Comparison of ENCODE assay signal across 10 mouse cellular contexts in the genomic region with DNA sequence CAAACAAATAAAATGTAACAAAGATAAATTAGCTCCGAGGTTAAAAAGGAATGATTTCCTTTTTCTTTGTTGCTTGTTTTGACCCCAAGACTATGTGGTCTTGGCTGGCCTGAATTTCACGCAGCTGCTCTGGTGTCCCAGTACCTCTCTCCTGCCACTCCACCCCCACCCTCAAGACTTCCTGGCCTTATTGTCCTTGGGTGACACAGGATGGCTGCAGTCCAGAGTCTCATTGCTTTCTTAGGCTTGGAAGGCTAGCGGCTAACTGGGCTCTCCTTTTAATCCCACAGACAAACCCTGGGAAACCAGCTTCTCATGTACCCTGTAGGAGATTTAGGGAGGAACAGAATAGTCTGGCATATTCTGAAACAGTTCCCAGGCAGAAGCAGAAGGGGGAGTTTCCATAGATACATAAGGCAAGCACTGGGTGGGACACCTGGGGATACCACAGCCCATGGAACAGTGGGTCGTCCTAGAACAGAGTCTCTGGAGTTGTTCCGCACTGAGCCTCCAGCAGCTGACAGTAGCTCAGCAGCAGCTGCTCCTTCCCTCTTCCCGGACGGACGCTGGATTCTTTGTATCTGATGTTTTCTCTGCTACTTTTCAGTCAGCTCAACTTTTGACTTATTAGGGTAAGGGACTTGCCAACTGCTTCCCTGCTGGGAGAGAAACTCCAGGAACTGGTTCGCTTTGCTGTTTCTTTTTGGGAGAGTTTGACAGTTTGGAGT. TPM values are rescaled to one million over a fixed set of nuclear protein-coding genes. Genes with fewer than 3 reads are reported as not detected.
DNase-seq lines count a peak whose midpoint lies in the region; ATAC-seq and TF ChIP-seq lines count a peak whose summit lies in the region.
"Had no signal": no experiment of that assay in that cellular context is flagged by ENCODE, and none has a peak within 500 bp of the region (broad histone marks: within the 10 kb centered on the region; RNA-seq: fewer than 3 reads in every experiment).

No protein-coding gene starts in this region.

- H3K36me3 ChIP-seq in hindbrain, embryonic 16.5 days (ENCODE audit: control insufficient read depth, insufficient read depth, low read length) = no peaks in the 10 kb centered on the region
- H3K36me3 ChIP-seq in hindbrain, embryonic 14.5 days (replicated peaks; ENCODE audit: control insufficient read depth, insufficient read depth) = no peaks in the 10 kb centered on the region
- H3K36me3 ChIP-seq in heart, embryonic 13.5 days = no peaks in the 10 kb centered on the region
- no peaks in the 10 kb centered on the region for H3K36me3 ChIP-seq in lung, embryonic 14.5 days (ENCODE audit: insufficient read depth)
- H3K36me3 ChIP-seq in liver, embryonic 12.5 days = no peaks in the 10 kb centered on the region
- H3K36me3 ChIP-seq: midbrain, embryonic 12.5 days had no signal

- no peak overlapping the region; the same call in 1 of the 2 replicates for H3K9ac ChIP-seq in hindbrain, embryonic 16.5 days (ENCODE audit: low read depth, low read length)
- H3K9ac ChIP-seq in hindbrain, embryonic 14.5 days = no peak overlapping the region
- peak overlapping the region; percentile 44; the same call in 1 of the 2 replicates for H3K9ac ChIP-seq in heart, embryonic 13.5 days
- no peak overlapping the region; the same call in 1 of the 2 replicates for H3K9ac ChIP-seq in lung, embryonic 14.5 days
- H3K9ac ChIP-seq in liver, embryonic 12.5 days = no peak overlapping the region
- H3K9ac ChIP-seq: forebrain, postnatal 0 days; midbrain, embryonic 12.5 days had no signal

- no peak for TF ChIP-seq CTCF in lung, embryonic 14.5 days (IDR thresholded peaks at IDR 0.05; ENCODE audit: low read depth)

- H3K4me2 ChIP-seq in hindbrain, embryonic 16.5 days (ENCODE audit: low read length) = peak overlapping the region; percentile 7; the same call in 1 of the 2 replicates
- no peak overlapping the region for H3K4me2 ChIP-seq in hindbrain, embryonic 14.5 days (replicated peaks)
- 0 out of 2 replicates have a peak overlapping the region, but pooled peaks have one; percentile 7 for H3K4me2 ChIP-seq in heart, embryonic 13.5 days
- H3K4me2 ChIP-seq in lung, embryonic 14.5 days = no peak overlapping the region
- H3K4me2 ChIP-seq in liver, embryonic 12.5 days = no peak overlapping the region
- H3K4me2 ChIP-seq: midbrain, embryonic 12.5 days had no signal

- peaks cover 5% of the 10 kb centered on the region; the same call in 1 of the 2 replicates for H3K4me1 ChIP-seq in hindbrain, embryonic 16.5 days (ENCODE audit: control insufficient read depth, insufficient read depth, low read depth, low read length)
- no peaks in the 10 kb centered on the region for H3K4me1 ChIP-seq in hindbrain, embryonic 14.5 days (replicated peaks; ENCODE audit: control insufficient read depth, insufficient read depth, low read length)
- peaks cover 25% of the 10 kb centered on the region for H3K4me1 ChIP-seq in heart, embryonic 13.5 days
- peaks cover 6% of the 10 kb centered on the region; the same call in 1 of the 2 replicates for H3K4me1 ChIP-seq in lung, embryonic 14.5 days (ENCODE audit: insufficient read depth)
- H3K4me1 ChIP-seq in liver, embryonic 12.5 days = 0 out of 2 replicates have a peak, but pooled peaks cover 4% of the 10 kb centered on the region

- H3K4me3 ChIP-seq in hindbrain, embryonic 16.5 days (ENCODE audit: low read length) = no peak overlapping the region
- no peak overlapping the region for H3K4me3 ChIP-seq in hindbrain, embryonic 14.5 days (replicated peaks; ENCODE audit: low read length)
- H3K4me3 ChIP-seq in heart, embryonic 13.5 days = no peak overlapping the region
- H3K4me3 ChIP-seq in lung, embryonic 14.5 days (ENCODE audit: low read depth, low read length) = no peak overlapping the region
- no peak overlapping the region for H3K4me3 ChIP-seq in liver, embryonic 12.5 days
- H3K4me3 ChIP-seq: midbrain, embryonic 12.5 days had no signal

- ATAC-seq in hindbrain, embryonic 16.5 days = 0 out of 2 replicates have a peak, but pooled peaks have one; percentile 42
- ATAC-seq in hindbrain, embryonic 14.5 days (ENCODE audit: low FRiP score) = no peak
- no peak for ATAC-seq in heart, embryonic 13.5 days (ENCODE audit: extremely low read depth, insufficient number of reproducible peaks, low FRiP score, low TSS enrichment)
- no peak for ATAC-seq in lung, embryonic 14.5 days (ENCODE audit: insufficient read depth)
- ATAC-seq in liver, embryonic 12.5 days = no peak
- ATAC-seq: forebrain, postnatal 0 days had no signal

- no peaks in the 10 kb centered on the region for H3K9me3 ChIP-seq in hindbrain, embryonic 16.5 days (ENCODE audit: control insufficient read depth, low read length)
- H3K9me3 ChIP-seq in hindbrain, embryonic 14.5 days (ENCODE audit: control insufficient read depth, low read length) = no peaks in the 10 kb centered on the region
- H3K9me3 ChIP-seq in heart, embryonic 13.5 days = no peaks in the 10 kb centered on the region
- no peaks in the 10 kb centered on the region for H3K9me3 ChIP-seq in lung, embryonic 14.5 days (ENCODE audit: low read depth, low read length)
- peaks cover 3% of the 10 kb centered on the region; the same call in 1 of the 2 replicates for H3K9me3 ChIP-seq in liver, embryonic 12.5 days (replicated peaks)
- H3K9me3 ChIP-seq: midbrain, embryonic 12.5 days had no signal

- WGBS in hindbrain, embryonic 16.5 days = 26% methylated on average over 9 of the region's 9 CpGs
- WGBS in hindbrain, embryonic 14.5 days = 35% methylated on average over 9 of the region's 9 CpGs
- 30% methylated on average over 9 of the region's 9 CpGs for WGBS in heart, embryonic 13.5 days
- 29% methylated on average over 9 of the region's 9 CpGs for WGBS in lung, embryonic 14.5 days
- 42% methylated on average over 9 of the region's 9 CpGs for WGBS in liver, embryonic 12.5 days (ENCODE audit: insufficient replicate concordance)

- H3K27me3 ChIP-seq in hindbrain, embryonic 16.5 days (replicated peaks; ENCODE audit: control insufficient read depth, insufficient read depth, low read length) = no peaks in the 10 kb centered on the region
- no peaks in the 10 kb centered on the region for H3K27me3 ChIP-seq in hindbrain, embryonic 14.5 days (ENCODE audit: control insufficient read depth, insufficient read depth, low read length)
- H3K27me3 ChIP-seq in heart, embryonic 13.5 days (replicated peaks) = no peaks in the 10 kb centered on the region
- no peaks in the 10 kb centered on the region for H3K27me3 ChIP-seq in lung, embryonic 14.5 days (ENCODE audit: insufficient read depth, low read length)
- H3K27me3 ChIP-seq in liver, embryonic 12.5 days (replicated peaks) = peaks cover 33% of the 10 kb centered on the region
- H3K27me3 ChIP-seq: midbrain, embryonic 12.5 days had no signal

- DNase-seq in hindbrain, embryonic 14.5 days (ENCODE audit: low spot score) = no peak
- DNase-seq in adipocyte (ENCODE audit: low spot score) = peak; percentile 78
- peak; percentile 30 for DNase-seq in lung, embryonic 14.5 days
- no peak for DNase-seq in thymus, postnatal 36 days
- no peak for DNase-seq in frontal cortex, postnatal 14 days (ENCODE audit: low spot score in 2 of 2)
- DNase-seq: forebrain, postnatal 0 days had no signal

- peak overlapping the region; percentile 48 for H3K27ac ChIP-seq in hindbrain, embryonic 16.5 days (ENCODE audit: low read depth, low read length)
- H3K27ac ChIP-seq in hindbrain, embryonic 14.5 days = no peak overlapping the region
- peak overlapping the region; percentile 26; the same call in 1 of the 2 replicates for H3K27ac ChIP-seq in heart, embryonic 13.5 days (replicated peaks)
- no peak overlapping the region for H3K27ac ChIP-seq in lung, embryonic 14.5 days (ENCODE audit: low read depth)
- no peak overlapping the region for H3K27ac ChIP-seq in liver, embryonic 12.5 days
- H3K27ac ChIP-seq: midbrain, embryonic 12.5 days had no signal

RNA-seq across cellular contexts. Expression of gene Ubtf, which starts 15.6 kb away (rescaled TPM):
- 70.4 and 76.8 TPM in 2 replicates for polyA plus RNA-seq in hindbrain, embryonic 16.5 days (2015; fragmentation: Nextera tagmentation; extraction: Ambion mirVana)
- polyA plus RNA-seq in hindbrain, embryonic 14.5 days (2014; fragmentation: Nextera tagmentation; extraction: Ambion mirVana) = 70.0 and 76.0 TPM in 2 replicates
- 51.1 and 53.1 TPM in 2 replicates for polyA plus RNA-seq in heart, embryonic 13.5 days (2015; fragmentation: Nextera tagmentation; extraction: Ambion mirVana)
- polyA plus RNA-seq in lung, embryonic 14.5 days (2014; fragmentation: Nextera tagmentation; extraction: Ambion mirVana) = 86.0 and 93.8 TPM in 2 replicates
- polyA plus RNA-seq in liver, embryonic 12.5 days (2016; fragmentation: Nextera tagmentation; extraction: Ambion mirVana) = 97.2 and 98.8 TPM in 2 replicates

RNA-seq across cellular contexts. Expression of gene Slc4a1, which starts 30.9 kb away (rescaled TPM):
- 1.4 and 3.2 TPM in 2 replicates for polyA plus RNA-seq in hindbrain, embryonic 16.5 days (2015; fragmentation: Nextera tagmentation; extraction: Ambion mirVana)
- 1.6 and 3.3 TPM in 2 replicates for polyA plus RNA-seq in hindbrain, embryonic 14.5 days (2014; fragmentation: Nextera tagmentation; extraction: Ambion mirVana)
- 47.2 and 59.5 TPM in 2 replicates for polyA plus RNA-seq in heart, embryonic 13.5 days (2015; fragmentation: Nextera tagmentation; extraction: Ambion mirVana)
- polyA plus RNA-seq in lung, embryonic 14.5 days (2014; fragmentation: Nextera tagmentation; extraction: Ambion mirVana) = 6.0 and 6.9 TPM in 2 replicates
- polyA plus RNA-seq in liver, embryonic 12.5 days (2016; fragmentation: Nextera tagmentation; extraction: Ambion mirVana) = 913 and 972 TPM in 2 replicates

RNA-seq across cellular contexts. Expression of gene Atxn7l3, which starts 38.7 kb away (rescaled TPM):
- 26.6 and 29.2 TPM in 2 replicates for polyA plus RNA-seq in hindbrain, embryonic 16.5 days (2015; fragmentation: Nextera tagmentation; extraction: Ambion mirVana)
- polyA plus RNA-seq in hindbrain, embryonic 14.5 days (2014; fragmentation: Nextera tagmentation; extraction: Ambion mirVana) = 37.3 and 37.5 TPM in 2 replicates
- polyA plus RNA-seq in heart, embryonic 13.5 days (2015; fragmentation: Nextera tagmentation; extraction: Ambion mirVana) = 8.5 and 9.2 TPM in 2 replicates
- 17.4 TPM in 2 replicates for polyA plus RNA-seq in lung, embryonic 14.5 days (2014; fragmentation: Nextera tagmentation; extraction: Ambion mirVana)
- 7.3 and 7.5 TPM in 2 replicates for polyA plus RNA-seq in liver, embryonic 12.5 days (2016; fragmentation: Nextera tagmentation; extraction: Ambion mirVana)

RNA-seq across cellular contexts. Expression of gene Tmub2, which starts 50.4 kb away (rescaled TPM):
- polyA plus RNA-seq in hindbrain, embryonic 16.5 days (2015; fragmentation: Nextera tagmentation; extraction: Ambion mirVana) = 81.6 and 85.0 TPM in 2 replicates
- 74.3 and 77.8 TPM in 2 replicates for polyA plus RNA-seq in hindbrain, embryonic 14.5 days (2014; fragmentation: Nextera tagmentation; extraction: Ambion mirVana)
- 36.8 and 41.2 TPM in 2 replicates for polyA plus RNA-seq in heart, embryonic 13.5 days (2015; fragmentation: Nextera tagmentation; extraction: Ambion mirVana)
- polyA plus RNA-seq in lung, embryonic 14.5 days (2014; fragmentation: Nextera tagmentation; extraction: Ambion mirVana) = 48.8 and 49.9 TPM in 2 replicates
- 28.4 and 28.9 TPM in 2 replicates for polyA plus RNA-seq in liver, embryonic 12.5 days (2016; fragmentation: Nextera tagmentation; extraction: Ambion mirVana)

RNA-seq across cellular contexts. Expression of gene Rundc3a, which starts 58.1 kb away (rescaled TPM):
- polyA plus RNA-seq in hindbrain, embryonic 16.5 days (2015; fragmentation: Nextera tagmentation; extraction: Ambion mirVana) = 127 and 136 TPM in 2 replicates
- polyA plus RNA-seq in hindbrain, embryonic 14.5 days (2014; fragmentation: Nextera tagmentation; extraction: Ambion mirVana) = 106 TPM in 2 replicates
- polyA plus RNA-seq in heart, embryonic 13.5 days (2015; fragmentation: Nextera tagmentation; extraction: Ambion mirVana) = 1.1 and 1.7 TPM in 2 replicates
- polyA plus RNA-seq in lung, embryonic 14.5 days (2014; fragmentation: Nextera tagmentation; extraction: Ambion mirVana) = 1.1 and 1.3 TPM in 2 replicates
- polyA plus RNA-seq in liver, embryonic 12.5 days (2016; fragmentation: Nextera tagmentation; extraction: Ambion mirVana) = 1.9 and 2.1 TPM in 2 replicates

Comparison
In these comparisons a context has a peak if more than half of its experiments do, and no peak if none do; other contexts are left out.
1. H3K27ac ChIP-seq: peak in hindbrain, embryonic 16.5 days (single experiment) and heart, embryonic 13.5 days (single experiment); none in hindbrain, embryonic 14.5 days (single experiment), lung, embryonic 14.5 days (single experiment) and liver, embryonic 12.5 days (single experiment).
2. H3K4me2 ChIP-seq: peak in hindbrain, embryonic 16.5 days (single experiment) and heart, embryonic 13.5 days (single experiment); none in hindbrain, embryonic 14.5 days (single experiment), lung, embryonic 14.5 days (single experiment) and liver, embryonic 12.5 days (single experiment).
3. DNase-seq: peak in adipocyte (single experiment) and lung, embryonic 14.5 days (single experiment); none in hindbrain, embryonic 14.5 days (single experiment), thymus, postnatal 36 days (0 of 2) and frontal cortex, postnatal 14 days (0 of 2).
4. RNA of gene Slc4a1, which starts 30.9 kb away (polyA plus RNA-seq): 913 to 972 TPM in liver, embryonic 12.5 days; 47.2 to 59.5 TPM in heart, embryonic 13.5 days, 6.0 to 6.9 TPM in lung, embryonic 14.5 days, 1.6 to 3.3 TPM in hindbrain, embryonic 14.5 days and 1.4 to 3.2 TPM in hindbrain, embryonic 16.5 days; every median in the first group is over 10 times any median in the second.